Mouse (Mus musculus): ENCODE measurements around the gene Olfr695.
"Not testable (repeated sequence)": the region's sequence is repeated elsewhere in the genome, so short reads cannot be mapped to it uniquely, and the experiment has no call there.

The Olfr695 gene

DNA sequence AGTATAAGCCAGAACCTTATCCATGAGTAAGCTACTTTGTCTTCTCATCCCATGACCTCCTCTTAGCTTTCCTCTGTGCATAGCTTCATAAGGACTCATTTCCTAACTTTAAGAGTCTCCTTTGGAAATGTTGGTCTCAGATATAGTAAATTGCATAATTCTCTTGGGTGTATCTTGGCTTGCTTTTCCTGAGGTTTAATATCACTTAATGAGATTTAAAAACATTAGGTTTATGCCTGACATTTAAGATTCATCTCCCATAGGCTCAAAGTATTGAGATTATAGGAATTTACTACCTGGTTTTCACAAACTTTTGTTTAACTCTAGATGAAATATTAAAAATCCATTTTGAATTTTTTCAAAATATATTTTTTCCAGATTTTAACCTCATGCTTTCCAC is at the start of gene Olfr695:
TSS of gene Olfr695 (minus strand) at position 101 of the 400 bp plus-strand sequence.
- ATAC-seq (ENCODE audit: insufficient number of reproducible peaks, low FRiP score, low TSS enrichment): no peak

- ATAC-seq (ENCODE audit: insufficient number of reproducible peaks, low FRiP score, low TSS enrichment): not testable (repeated sequence)
Measured at GRCm38 (mm10) chr7:106761008-106761407, 44.8 kb upstream of the Olfr695 start.

DNA sequence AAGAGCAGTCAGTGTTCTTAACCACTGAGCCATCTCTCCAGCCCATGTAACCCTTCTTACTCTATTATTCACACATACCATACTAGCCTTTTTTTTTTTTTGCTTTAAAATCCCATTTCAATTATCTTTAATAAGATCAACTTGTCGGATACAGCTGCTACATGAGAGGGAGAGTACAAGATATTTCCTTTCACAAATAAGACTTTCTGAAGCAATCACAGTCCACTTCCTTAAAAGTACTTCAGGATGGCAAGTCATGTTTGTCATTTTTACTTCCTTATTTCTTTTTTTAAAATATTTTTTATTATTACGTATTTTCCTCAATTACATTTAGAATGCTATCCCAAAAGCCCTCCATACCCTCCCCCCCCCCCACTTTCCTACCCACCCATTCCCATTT is 42.6 kb upstream of the Olfr695 start:
- ATAC-seq (ENCODE audit: insufficient number of reproducible peaks, low FRiP score, low TSS enrichment): no peak

DNA sequence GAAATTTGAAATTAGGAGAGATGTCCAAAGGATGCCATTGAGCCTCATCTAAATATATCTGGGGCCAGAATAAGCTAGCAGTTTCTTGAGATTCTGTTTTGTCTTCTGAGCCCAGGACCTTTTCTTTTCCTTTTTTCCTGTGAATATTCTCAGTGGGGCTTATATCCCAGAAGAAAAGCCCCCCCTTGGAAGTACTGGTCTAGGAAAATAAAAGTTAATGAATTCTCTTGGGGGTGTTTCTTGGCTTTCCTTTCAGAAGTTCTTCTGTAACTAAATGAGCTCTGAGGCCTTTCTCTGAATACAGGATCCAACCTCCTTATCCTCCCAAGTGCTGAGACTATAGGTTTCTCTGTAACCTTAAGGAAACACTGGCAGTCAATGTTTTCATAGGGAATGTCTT is 39.1 kb upstream of the Olfr695 start, which contains the start of gene Olfr698:
TSS of gene Olfr698 (minus strand) at position 101 of the 400 bp plus-strand sequence.
- no peak for ATAC-seq (ENCODE audit: insufficient number of reproducible peaks, low FRiP score, low TSS enrichment)

DNA sequence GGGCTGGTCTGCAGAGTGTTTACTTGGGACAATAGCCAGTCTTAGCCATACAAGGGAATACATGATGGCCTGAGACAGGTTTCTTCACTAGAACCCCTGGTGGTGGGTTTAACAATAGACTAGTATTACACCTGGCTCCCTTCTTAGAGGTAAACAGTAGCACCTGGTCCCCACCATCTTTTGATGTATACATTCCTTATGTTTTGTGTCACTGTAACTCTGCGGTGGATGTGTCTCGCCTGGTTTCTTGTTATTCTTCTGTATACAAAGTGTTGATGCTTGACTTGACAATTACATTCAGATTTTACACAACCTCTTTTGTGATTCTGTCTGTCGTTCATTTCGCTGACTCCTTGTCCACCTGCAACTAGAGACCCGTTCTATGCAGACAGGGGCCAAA is 29.6 kb upstream of the Olfr695 start:
- no peak for ATAC-seq (ENCODE audit: insufficient number of reproducible peaks, low FRiP score, low TSS enrichment)

DNA sequence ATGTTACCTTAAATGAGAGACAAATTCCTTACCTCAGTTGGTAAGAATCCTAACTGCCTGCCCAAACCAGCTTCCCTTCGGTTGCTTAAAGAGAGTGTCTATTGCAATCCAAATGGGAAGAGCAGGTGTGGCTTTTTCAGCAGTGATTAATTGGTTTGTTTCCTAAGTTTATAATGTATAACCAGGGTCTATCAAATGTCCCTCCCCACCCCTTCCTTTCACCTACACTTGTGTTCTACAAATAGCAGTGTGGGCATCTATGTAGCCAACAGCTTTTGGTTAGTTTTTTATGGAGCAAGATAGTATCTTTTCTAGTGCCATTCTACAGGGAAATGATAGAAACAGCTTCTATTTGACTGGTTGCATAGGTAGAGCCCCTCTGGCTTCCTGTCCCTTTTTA is 26.1 kb upstream of the Olfr695 start, which contains the start of gene Olfr697:
TSS of gene Olfr697 (minus strand) at position 101 of the 400 bp plus-strand sequence.
- no peak for ATAC-seq (ENCODE audit: insufficient number of reproducible peaks, low FRiP score, low TSS enrichment)

GRCm38 (mm10) chr7:106737028-106737427 is 20.8 kb upstream of the Olfr695 start:
- no peak for ATAC-seq (ENCODE audit: insufficient number of reproducible peaks, low FRiP score, low TSS enrichment)

DNA sequence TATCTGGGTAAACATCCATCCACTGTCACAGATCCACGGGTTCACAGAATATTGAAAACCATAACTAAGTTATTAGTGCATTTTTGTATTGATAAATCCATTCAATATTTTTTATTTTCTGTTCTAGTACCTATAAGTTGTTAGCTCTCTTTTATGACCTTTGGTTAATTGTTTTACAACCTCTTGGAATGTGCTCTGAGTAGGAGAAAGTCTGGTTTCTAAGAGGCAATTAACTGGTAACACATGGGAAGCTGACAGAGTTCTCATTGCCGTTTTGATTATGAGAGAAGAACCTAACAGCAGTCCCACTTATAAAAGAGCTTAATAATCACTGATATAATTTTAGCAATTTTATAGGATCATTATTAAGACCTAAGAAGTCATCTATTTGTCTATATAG is 17.5 kb upstream of the Olfr695 start:
- ATAC-seq (ENCODE audit: insufficient number of reproducible peaks, low FRiP score, low TSS enrichment): no peak

DNA sequence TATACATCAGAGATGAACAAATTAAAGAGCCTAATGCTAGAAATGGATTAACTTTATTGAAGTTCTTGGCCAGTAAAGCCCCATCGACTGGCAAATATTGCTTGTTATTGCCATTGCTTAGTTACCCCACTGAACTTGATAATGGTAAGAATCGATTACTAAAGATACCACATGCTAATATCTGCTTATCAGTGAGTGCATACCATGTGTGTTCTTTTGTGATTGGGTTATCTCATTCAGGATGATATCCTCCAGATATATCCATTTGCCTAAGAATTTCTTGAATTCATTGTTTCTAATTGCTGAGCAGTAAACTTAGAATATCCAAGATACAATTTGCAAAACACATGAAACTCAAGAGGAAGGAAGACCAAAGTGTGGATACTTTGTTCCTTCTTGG is 9.5 kb upstream of the Olfr695 start:
- ATAC-seq (ENCODE audit: insufficient number of reproducible peaks, low FRiP score, low TSS enrichment): not testable (repeated sequence)

GRCm38 (mm10) chr7:106711463-106711862 is 4.7 kb downstream of the Olfr695 start:
- no peak for ATAC-seq (ENCODE audit: insufficient number of reproducible peaks, low FRiP score, low TSS enrichment)

DNA sequence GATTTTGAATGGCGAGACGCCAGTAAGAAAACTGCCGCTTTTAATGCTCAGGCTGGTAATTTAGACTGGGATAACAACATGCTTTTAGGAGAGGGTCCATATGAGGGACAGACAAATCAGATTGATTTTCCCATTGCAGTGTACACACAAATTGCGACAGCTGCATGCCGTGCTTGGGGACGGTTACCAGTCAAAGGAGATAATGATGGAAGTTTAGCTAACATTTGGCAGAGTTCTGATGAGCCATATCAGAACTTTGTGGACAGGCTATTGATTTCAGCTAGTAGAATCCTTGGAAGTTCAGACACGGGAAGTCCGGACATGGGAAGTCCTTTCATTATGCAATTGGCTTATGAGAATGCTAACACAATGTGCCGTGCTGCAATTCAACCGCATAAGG is 8.5 kb downstream of the Olfr695 start:
- not testable (repeated sequence) for ATAC-seq (ENCODE audit: insufficient number of reproducible peaks, low FRiP score, low TSS enrichment)

GRCm38 (mm10) chr7:106696891-106697290 is 19.3 kb downstream of the Olfr695 start:
- ATAC-seq (ENCODE audit: insufficient number of reproducible peaks, low FRiP score, low TSS enrichment): no peak

DNA sequence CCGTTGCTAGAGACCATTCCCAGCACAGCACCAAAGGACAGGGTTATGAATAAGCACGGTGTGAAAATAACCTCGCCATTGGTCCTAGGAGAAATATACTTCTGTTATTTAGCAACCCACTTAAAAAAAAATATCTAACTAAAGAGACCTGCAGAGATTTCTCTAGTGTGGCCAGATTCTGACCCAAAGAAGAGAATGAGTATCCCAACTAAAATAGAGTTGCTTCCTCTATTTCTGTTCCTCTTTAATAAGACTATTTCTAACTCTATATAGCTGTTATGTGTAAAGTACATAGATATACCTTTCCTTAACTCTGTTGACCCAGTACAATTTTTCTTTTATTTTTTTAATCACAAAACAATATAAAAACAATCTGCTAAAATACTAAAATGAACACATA is 23.2 kb downstream of the Olfr695 start:
- ATAC-seq (ENCODE audit: insufficient number of reproducible peaks, low FRiP score, low TSS enrichment): no peak

DNA sequence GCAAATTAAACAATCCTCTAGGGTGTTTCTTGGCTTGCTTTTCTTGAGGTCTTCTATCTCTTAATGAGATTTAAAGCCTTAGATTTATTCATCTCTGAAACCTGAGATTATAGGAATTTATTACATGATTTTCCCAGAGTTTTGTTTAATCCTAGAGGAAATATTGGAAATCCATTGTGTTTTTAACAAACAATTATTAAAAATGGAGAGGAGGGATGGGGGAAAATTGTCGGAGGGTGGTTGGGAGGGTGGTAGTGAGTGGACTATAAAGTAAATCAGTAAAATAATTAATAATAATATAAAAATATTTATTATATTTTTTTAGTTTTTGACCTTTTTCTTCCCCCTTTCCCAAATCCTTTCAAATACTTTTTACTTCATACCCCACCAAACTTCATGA is 24.5 kb downstream of the Olfr695 start, which contains the start of gene Olfr694:
TSS of gene Olfr694 (minus strand) at position 101 of the 400 bp plus-strand sequence.
- ATAC-seq (ENCODE audit: insufficient number of reproducible peaks, low FRiP score, low TSS enrichment): no peak

DNA sequence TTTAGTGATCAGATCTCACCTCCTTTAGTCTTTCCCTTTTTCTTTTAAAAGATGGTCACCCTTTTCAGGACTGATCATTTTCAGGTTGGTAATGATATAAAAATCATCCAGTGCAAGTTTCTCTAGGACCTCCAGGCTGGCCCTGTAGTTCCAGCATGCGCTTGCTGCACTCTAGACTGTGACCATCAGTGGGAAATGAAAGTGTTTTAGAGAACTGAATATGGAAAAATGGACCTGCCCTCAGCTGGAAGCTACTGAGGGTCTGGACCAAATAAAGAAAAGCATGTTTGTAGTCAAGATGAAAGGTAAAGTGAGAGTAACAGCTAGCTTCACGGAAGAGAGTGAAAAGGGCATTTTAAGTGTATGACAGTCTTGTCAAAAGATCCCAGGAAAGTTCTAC is 30.8 kb downstream of the Olfr695 start:
- ATAC-seq (ENCODE audit: insufficient number of reproducible peaks, low FRiP score, low TSS enrichment): no peak

DNA sequence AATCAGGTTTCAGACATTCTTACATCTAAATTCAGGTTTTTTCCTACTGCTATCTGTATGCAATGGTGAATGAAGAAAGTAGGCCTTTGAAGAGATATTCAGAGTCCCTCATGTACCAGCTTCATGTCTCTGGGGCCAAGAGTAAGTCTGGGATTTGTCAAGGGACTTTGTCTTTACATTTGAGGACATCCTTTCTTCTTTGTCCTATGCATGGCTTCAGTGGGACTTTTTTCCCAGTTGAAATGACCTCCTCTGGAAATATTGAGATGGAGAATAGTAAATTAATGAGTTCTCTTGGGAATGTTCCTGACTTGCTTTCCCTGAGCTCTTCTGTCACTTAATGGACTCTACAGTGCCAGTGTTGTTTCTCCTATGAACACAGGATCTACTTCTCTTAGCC is 35.7 kb downstream of the Olfr695 start, which contains the start of gene Olfr693:
TSS of gene Olfr693 (minus strand) at position 101 of the 400 bp plus-strand sequence.
- no peak for ATAC-seq (ENCODE audit: insufficient number of reproducible peaks, low FRiP score, low TSS enrichment)

Measured in cerebellum, adult (tissue).